Mouse (Mus musculus) heart, adult 2 months (tissue): ENCODE results near the gene Ccnf. TPM values are rescaled to one million over a fixed set of nuclear protein-coding genes. Genes with fewer than 3 reads are reported as not detected.
A peak's percentile ranks its signal among the peaks of the same experiment; 100 is the strongest.

Experiments
- DNase-seq, 2 experiments: peaks; one replicate each; pipeline ENCODE4 v3.0.0; 2021
- H3K27ac ChIP-seq: fragments of 200-600 bp; 2 replicates; pipeline ENCODE4 v1.8.1; 2022
- H3K27me3 ChIP-seq: fragments of 200-500 bp; 2 replicates; pipeline ENCODE4 v1.6.1; 2012; ENCODE audit warnings: mild to moderate bottlenecking, low read length, inconsistent platforms, mixed read lengths; ENCODE audit not compliant: control insufficient read depth, insufficient read depth
- H3K36me3 ChIP-seq: fragments of 200-500 bp; 2 replicates; pipeline ENCODE4 v1.6.1; 2012; ENCODE audit warnings: low read length, inconsistent platforms; ENCODE audit not compliant: control insufficient read depth, insufficient read depth
- H3K4me1 ChIP-seq: fragments of 200-500 bp; 2 replicates; pipeline ENCODE4 v1.6.1; 2011; ENCODE audit warnings: low read length; ENCODE audit not compliant: control insufficient read depth, insufficient read depth
- H3K4me3 ChIP-seq: fragments of 200-600 bp; 2 replicates; pipeline ENCODE4 v1.8.1; 2022
- H3K79me2 ChIP-seq: fragments of 200-500 bp; replicated peaks from 2 replicates; pipeline ENCODE4 v1.6.1; 2012; ENCODE audit warnings: mild to moderate bottlenecking, inconsistent platforms, low read length, moderate library complexity, mixed read lengths; ENCODE audit not compliant: control insufficient read depth, insufficient read depth
- H3K9ac ChIP-seq: fragments of 200-500 bp; 2 replicates; pipeline ENCODE4 v1.6.1; 2012; ENCODE audit warnings: low read depth, mild to moderate bottlenecking, control low read depth, inconsistent platforms, low read length, mixed read lengths
- CTCF ChIP-seq: fragments of 200-600 bp; IDR thresholded peaks from 2 replicates; pipeline ENCODE4 v1.8.1; 2022; ENCODE audit warnings: antibody characterized with exemption, mild to moderate bottlenecking, moderate library complexity
- EP300 ChIP-seq: fragments of 200-500 bp; IDR thresholded peaks from 2 replicates; pipeline ENCODE4 v1.6.1; 2011; ENCODE audit warnings: low read depth, low read length, control low read depth; ENCODE audit not compliant: insufficient read depth
- POLR2A ChIP-seq: fragments of 200-500 bp; IDR thresholded peaks from 2 replicates; pipeline ENCODE4 v1.6.1; 2011; ENCODE audit warnings: mild to moderate bottlenecking, low read depth, low read length, control low read depth; ENCODE audit not compliant: insufficient read depth
- WGBS: fragments of 180-500 bp; shearing (Covaris S2); methylation state at CpG from one replicate; pipeline ENCODE4 v1.1.7; 2018; 5-methylcytosine and 5-hydroxymethylcytosine counted together
- intact Hi-C: fragments of 180-260 bp; cut with DNase I; formaldehyde crosslinking; loops from one replicate; pipeline ENCODE4 v1.15.1; 2025
- polyA plus RNA-seq: library from polyadenylated mRNA; depleted of rRNA; stranded (reverse); fragments of >200 nt; gene quantifications from 2 replicates; pipeline ENCODE4 v1.2.3, GENCODE M21; 2012
- total RNA-seq, 2 experiments: library from RNA; stranded (reverse); gene quantifications; 2 replicates each; pipeline ENCODE4 v1.2.3; 2021

Gene Ccnf
- total and polyA plus RNA-seq, 3 experiments = 0.49 to 0.59 (median 0.57) TPM

DNA sequence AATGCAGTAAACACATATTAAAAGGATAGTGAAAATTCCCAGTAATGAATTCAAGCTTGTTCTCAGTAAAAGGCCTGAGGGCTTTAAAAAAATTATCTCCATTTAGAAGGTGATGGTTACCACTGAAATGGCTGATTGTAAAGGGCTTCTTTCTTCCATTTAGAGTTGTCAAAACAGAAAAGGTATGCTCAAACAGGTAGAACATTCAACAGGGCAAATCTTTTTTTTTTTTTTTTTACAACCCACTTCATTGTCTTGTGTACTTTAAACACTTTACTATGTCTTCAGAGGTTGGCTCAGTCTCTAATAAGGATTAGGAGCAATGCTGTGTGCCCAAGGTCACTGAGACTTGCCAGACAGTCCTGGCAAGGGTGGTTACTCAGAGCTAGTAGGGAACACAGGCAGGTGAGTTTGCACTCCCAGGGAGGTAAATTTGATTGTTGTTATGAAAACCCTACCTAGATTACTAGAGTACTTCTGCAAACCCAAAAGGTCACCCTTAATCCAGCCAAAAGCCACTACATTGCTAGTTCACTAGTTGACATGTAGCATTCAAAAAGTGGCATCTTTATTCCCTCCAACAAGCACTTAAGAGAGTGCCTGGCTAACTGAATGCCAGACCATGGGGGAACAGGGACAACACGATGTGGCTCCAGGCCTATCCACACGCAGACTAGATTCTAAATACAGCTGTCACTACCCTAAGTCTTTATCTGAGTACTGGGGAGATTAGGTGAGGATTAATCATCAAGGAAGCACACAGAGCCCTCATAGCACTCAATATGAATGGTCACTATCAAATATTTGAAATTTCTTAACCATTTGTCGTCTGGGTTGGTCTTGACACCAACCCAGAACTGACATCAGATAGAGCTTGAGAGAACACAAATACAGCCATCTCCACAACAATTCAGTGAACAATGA lies 47.4 kb downstream of the Ccnf start:
- TF ChIP-seq EP300 (no peak), POLR2A (no peak), CTCF (no peak)
- Histone ChIP-seq H3K27me3 (no peaks in the 10 kb centered on the region), H3K79me2 (no peaks in the 10 kb centered on the region), H3K4me3 (no peak overlapping the region), H3K9ac (no peak overlapping the region), H3K4me1 (peaks cover 19% of the 10 kb centered on the region), H3K27ac (no peak overlapping the region), H3K36me3 (no peaks in the 10 kb centered on the region)
- no peak for DNase-seq
- WGBS = 48% methylated on average over 3 of the region's 3 CpGs
- intact Hi-C loops = loop anchor here (2.0 kb wide), 1 partner anchor 47 kb away; the partner anchor contains the start of gene Ccnf

DNA sequence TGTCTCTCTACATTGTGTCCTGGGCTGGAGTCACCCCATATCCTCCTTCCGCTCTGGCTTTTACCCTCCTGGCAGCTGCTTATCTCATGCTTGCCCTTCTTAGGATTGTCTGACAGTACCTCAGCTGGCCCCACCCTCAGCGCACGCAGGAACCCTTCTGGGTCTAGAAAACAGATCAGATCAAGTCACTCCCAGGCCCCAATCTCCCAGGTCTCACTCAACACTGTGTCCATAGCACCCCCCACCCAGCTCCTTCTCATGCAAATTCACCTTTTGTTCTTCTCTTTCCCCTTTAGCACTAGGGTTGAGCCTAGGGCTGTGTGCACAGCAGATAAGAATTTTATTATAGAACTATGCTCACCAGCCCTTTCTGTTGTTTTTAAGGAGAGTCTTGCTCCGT lies 48.2 kb downstream of the Ccnf start:
- 57% methylated on average over 4 of the region's 4 CpGs for WGBS
- Histone ChIP-seq H3K4me1 (peaks cover 12% of the 10 kb centered on the region), H3K9ac (no peak overlapping the region), H3K4me3 (no peak overlapping the region), H3K79me2 (no peaks in the 10 kb centered on the region), H3K36me3 (no peaks in the 10 kb centered on the region), H3K27ac (no peak overlapping the region), H3K27me3 (no peaks in the 10 kb centered on the region)
- no peak for DNase-seq
- TF ChIP-seq CTCF (no peak), EP300 (no peak), POLR2A (no peak)
- intact Hi-C loops = no loop called here

DNA sequence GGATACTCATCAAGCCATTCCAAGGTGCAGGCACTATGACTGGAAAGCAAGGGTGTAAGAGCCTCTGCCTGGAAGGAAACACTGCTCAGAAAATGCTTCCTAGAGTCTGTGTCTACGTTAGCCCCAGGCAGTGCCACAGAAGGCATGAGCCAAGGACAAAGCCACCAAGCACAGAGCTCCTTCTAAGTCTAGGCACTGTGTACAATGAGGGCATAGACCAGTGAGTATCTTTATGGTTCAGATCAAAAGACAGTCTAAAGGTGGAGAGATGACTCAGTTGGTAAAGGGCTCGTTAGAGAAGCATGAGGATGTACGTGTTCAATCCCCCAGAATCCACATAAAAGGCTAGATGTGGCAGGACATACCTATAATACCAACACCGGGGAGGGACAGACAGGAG lies 50.2 kb downstream of the Ccnf start:
- 77% methylated on average over 4 of the region's 4 CpGs for WGBS
- H3K36me3 ChIP-seq = no peaks in the 10 kb centered on the region
- no peak overlapping the region for H3K4me3 ChIP-seq
- DNase-seq = no peak
- intact Hi-C loops = no loop called here
- no peak overlapping the region for H3K27ac ChIP-seq
- H3K9ac ChIP-seq = no peak overlapping the region
- no peaks in the 10 kb centered on the region for H3K27me3 ChIP-seq
- peaks cover 11% of the 10 kb centered on the region for H3K4me1 ChIP-seq
- no peak for TF ChIP-seq EP300
- no peaks in the 10 kb centered on the region for H3K79me2 ChIP-seq

DNA sequence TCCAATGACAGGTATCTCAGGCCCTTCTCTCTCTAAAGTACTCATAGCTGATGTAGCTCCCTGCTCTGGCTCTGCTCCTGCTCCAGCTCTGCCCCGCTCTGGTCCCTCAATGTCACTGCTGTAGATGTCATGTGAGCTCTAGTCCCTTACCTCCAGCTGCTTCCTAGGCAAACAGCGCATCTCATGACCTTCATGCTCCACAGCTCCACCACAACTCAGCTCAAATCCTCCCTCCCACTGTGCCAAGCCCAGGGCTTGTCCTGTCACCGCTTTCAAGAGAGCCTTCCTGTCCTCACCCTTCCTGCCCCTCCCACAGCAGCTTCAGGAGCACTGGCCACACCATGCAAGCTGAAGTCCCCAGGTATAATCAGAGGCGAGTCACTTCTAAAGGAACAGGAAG lies 51.5 kb downstream of the Ccnf start:
- H3K9ac ChIP-seq = no peak overlapping the region
- no peaks in the 10 kb centered on the region for H3K79me2 ChIP-seq
- TF ChIP-seq EP300 (no peak), CTCF (no peak), POLR2A (no peak)
- no peaks in the 10 kb centered on the region for H3K36me3 ChIP-seq
- peaks cover 4% of the 10 kb centered on the region for H3K4me1 ChIP-seq
- intact Hi-C loops = no loop called here
- no peaks in the 10 kb centered on the region for H3K27me3 ChIP-seq
- peak in 1 of 2 experiments; percentile 34 for DNase-seq
- no peak overlapping the region for H3K4me3 ChIP-seq
- 44% methylated on average over 4 of the region's 4 CpGs for WGBS
- no peak overlapping the region for H3K27ac ChIP-seq

DNA sequence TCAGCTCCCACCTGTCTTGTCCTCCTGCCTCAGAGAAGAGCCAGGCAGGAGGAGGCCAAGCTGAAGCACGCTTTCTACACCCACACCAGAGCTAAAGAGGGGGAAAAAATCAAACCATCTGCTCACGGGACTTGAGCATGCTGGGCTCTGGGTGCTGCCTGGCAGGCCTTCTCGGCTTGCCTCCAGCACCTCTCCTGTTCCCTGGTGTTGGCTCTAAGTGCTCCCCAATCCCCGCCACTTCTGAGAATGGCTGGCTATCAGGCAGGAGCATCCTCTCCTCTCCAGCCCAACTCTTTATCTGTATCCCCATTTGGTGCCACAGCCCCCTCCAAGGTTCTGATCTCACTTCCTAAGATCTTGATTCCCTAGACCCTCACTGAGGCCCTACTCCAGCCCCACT lies 52.0 kb downstream of the Ccnf start:
- intact Hi-C loops = no loop called here
- Histone ChIP-seq H3K36me3 (no peaks in the 10 kb centered on the region), H3K79me2 (no peaks in the 10 kb centered on the region), H3K4me1 (peaks cover 1% of the 10 kb centered on the region; the same call in 1 of the 2 replicates), H3K9ac (no peak overlapping the region), H3K27me3 (no peaks in the 10 kb centered on the region), H3K4me3 (no peak overlapping the region), H3K27ac (no peak overlapping the region)
- 88% methylated on average over 4 of the region's 4 CpGs for WGBS
- TF ChIP-seq POLR2A (no peak), CTCF (no peak), EP300 (no peak)
- no peak for DNase-seq
